Mouse (Mus musculus): ENCODE data around the gene H2-T23. TPM values are rescaled to one million over a fixed set of nuclear protein-coding genes. Genes with fewer than 3 reads are reported as not detected.
"Not testable (repeated sequence)": the region's sequence is repeated elsewhere in the genome, so short reads cannot be mapped to it uniquely, and the experiment has no call there.

H2-T23 gene
- polyA plus RNA-seq, 1 experiment from 2014 or later, result 5.7 TPM

DNA sequence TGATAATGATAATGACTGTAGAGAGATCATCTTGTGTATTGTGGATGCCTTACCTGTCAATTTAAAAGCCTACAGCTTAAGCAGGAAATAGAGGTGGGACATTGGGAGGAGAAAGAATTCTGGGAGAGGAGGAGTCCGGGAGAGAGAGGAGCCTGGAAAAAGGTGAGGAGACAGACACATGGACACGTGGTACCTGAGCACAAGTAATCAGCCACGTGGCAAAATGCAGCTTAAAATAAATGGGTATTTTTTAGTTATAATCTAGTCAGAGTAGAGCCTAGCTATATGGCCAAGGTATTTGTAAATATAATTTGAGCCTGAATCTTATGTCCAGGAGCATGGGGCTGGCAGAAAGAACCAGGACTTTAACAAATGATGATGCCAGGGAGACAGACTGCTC, 13.1 kb downstream of the H2-T23 start:
- DNase-seq (ENCODE audit: low spot score), result no peak
- H3K9ac ChIP-seq (ENCODE audit: low read length), result no peak overlapping the region
- peaks cover 11% of the 10 kb centered on the region; the same call in 1 of the 2 replicates for H3K4me1 ChIP-seq (replicated peaks; ENCODE audit: control insufficient read depth, insufficient read depth, low read length)
- H3K27ac ChIP-seq (ENCODE audit: low read depth), result no peak overlapping the region
- H3K4me2 ChIP-seq (ENCODE audit: low read length), result no peak overlapping the region
- H3K36me3 ChIP-seq (ENCODE audit: control insufficient read depth, insufficient read depth, low read length), result no peaks in the 10 kb centered on the region
- H3K9me3 ChIP-seq (ENCODE audit: control insufficient read depth, low read length), result no peaks in the 10 kb centered on the region
- 63% methylated on average over 3 of the region's 3 CpGs for WGBS
- no peak overlapping the region for H3K4me3 ChIP-seq (ENCODE audit: low read depth, low read length)
- no peak for ATAC-seq (replicated peaks; ENCODE audit: low FRiP score, low TSS enrichment, low read depth)
- no peaks in the 10 kb centered on the region for H3K27me3 ChIP-seq (replicated peaks; ENCODE audit: control insufficient read depth, insufficient read depth, low read length)

DNA sequence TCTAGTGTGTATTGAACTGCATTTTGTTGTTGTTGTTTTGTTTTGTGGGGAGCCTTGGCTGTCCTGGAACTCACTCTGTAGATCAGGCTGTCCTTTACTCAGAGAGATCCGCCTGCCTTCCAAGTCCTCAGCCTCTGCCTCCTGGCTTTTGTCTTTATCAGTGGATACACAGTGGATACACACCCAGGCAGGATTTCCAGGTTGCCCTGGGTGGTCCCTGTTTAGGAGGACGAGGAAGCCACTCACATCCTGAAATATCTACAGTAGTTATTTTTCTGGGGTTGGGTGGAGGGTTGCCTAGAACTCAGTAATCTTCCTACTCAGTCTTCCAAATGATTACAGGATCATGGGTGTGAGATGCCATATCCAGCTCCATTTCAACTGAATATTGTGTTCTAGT, 13.7 kb downstream of the H2-T23 start:
- no peak for ATAC-seq (replicated peaks; ENCODE audit: low FRiP score, low TSS enrichment, low read depth)
- Histone ChIP-seq H3K36me3 (ENCODE audit: control insufficient read depth, insufficient read depth, low read length) (0 out of 2 replicates have a peak, but pooled peaks cover 5% of the 10 kb centered on the region), H3K4me1 (replicated peaks; ENCODE audit: control insufficient read depth, insufficient read depth, low read length) (peaks cover 8% of the 10 kb centered on the region; the same call in 1 of the 2 replicates), H3K4me3 (ENCODE audit: low read depth, low read length) (no peak overlapping the region), H3K9me3 (ENCODE audit: control insufficient read depth, low read length) (no peaks in the 10 kb centered on the region), H3K4me2 (ENCODE audit: low read length) (no peak overlapping the region), H3K27me3 (replicated peaks; ENCODE audit: control insufficient read depth, insufficient read depth, low read length) (no peaks in the 10 kb centered on the region), H3K27ac (ENCODE audit: low read depth) (no peak overlapping the region), H3K9ac (ENCODE audit: low read length) (no peak overlapping the region)
- WGBS, result 68% methylated on average over 2 of the region's 2 CpGs
- DNase-seq (ENCODE audit: low spot score), result no peak

DNA sequence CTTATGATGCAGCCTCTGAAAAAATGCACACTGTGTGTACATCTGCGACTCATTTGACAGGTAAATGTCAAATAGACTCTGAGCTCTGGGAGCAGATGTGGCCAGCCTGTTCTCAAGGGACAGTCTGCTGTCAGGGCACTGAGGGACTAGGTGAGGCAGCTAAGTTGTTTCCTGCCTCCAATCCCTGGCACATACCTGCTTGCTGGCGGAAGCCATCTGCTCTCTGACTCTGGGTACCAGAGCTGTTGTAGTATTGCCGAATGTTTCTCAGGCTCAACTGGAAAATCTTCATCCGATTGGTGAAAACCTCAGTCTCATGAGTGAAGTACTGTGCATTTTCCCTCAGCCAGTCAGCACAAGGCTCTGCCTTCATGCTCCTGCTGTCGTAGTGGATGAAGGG, 15.6 kb downstream of the H2-T23 start:
- H3K4me1 ChIP-seq (replicated peaks; ENCODE audit: control insufficient read depth, insufficient read depth, low read length), result 0 out of 2 replicates have a peak, but pooled peaks cover 2% of the 10 kb centered on the region
- ATAC-seq (replicated peaks; ENCODE audit: low FRiP score, low TSS enrichment, low read depth), result no peak
- WGBS, result 86% methylated on average over 5 of the region's 5 CpGs

DNA sequence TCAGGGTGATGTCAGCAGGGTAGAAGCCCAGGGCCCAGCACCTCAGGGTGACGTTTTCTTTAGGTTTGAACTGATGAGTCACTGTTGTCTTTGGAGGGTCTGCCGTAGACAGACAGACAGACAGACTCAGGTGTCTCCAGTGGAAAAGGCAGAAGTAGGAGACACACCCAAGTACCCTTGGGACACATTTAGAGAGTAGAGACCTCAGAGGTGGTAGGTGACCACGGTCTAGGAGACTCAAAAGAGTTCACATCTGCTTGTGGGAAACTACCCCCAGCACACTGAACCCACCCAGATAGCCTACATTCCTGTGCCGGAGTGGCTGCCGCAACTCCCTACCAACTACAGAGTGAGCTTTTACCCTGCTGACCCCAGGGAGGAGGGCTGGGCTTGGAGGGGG, 17.7 kb downstream of the H2-T23 start:
- Histone ChIP-seq H3K36me3 (ENCODE audit: control insufficient read depth, insufficient read depth, low read length) (0 out of 2 replicates have a peak, but pooled peaks cover 5% of the 10 kb centered on the region), H3K9ac (ENCODE audit: low read length) (no peak overlapping the region), H3K27me3 (replicated peaks; ENCODE audit: control insufficient read depth, insufficient read depth, low read length) (no peaks in the 10 kb centered on the region), H3K4me3 (ENCODE audit: low read depth, low read length) (no peak overlapping the region), H3K9me3 (ENCODE audit: control insufficient read depth, low read length) (no peaks in the 10 kb centered on the region), H3K4me1 (replicated peaks; ENCODE audit: control insufficient read depth, insufficient read depth, low read length) (no peaks in the 10 kb centered on the region), H3K27ac (ENCODE audit: low read depth) (no peak overlapping the region), H3K4me2 (ENCODE audit: low read length) (no peak overlapping the region)
- WGBS, result 89% methylated on average over 5 of the region's 5 CpGs
- DNase-seq (ENCODE audit: low spot score), result no peak
- ATAC-seq (replicated peaks; ENCODE audit: low FRiP score, low TSS enrichment, low read depth), result no peak

More for the DNA sequence above, 15.6 kb downstream of the H2-T23 start:
- no peaks in the 10 kb centered on the region for H3K9me3 ChIP-seq (ENCODE audit: control insufficient read depth, low read length)
- no peak overlapping the region for H3K4me2 ChIP-seq (ENCODE audit: low read length)
- no peak overlapping the region for H3K27ac ChIP-seq (ENCODE audit: low read depth)
- H3K4me3 ChIP-seq (ENCODE audit: low read depth, low read length), result no peak overlapping the region
- DNase-seq (ENCODE audit: low spot score), result no peak
- no peak overlapping the region for H3K9ac ChIP-seq (ENCODE audit: low read length)
- 0 out of 2 replicates have a peak, but pooled peaks cover 5% of the 10 kb centered on the region for H3K36me3 ChIP-seq (ENCODE audit: control insufficient read depth, insufficient read depth, low read length)
- no peaks in the 10 kb centered on the region for H3K27me3 ChIP-seq (replicated peaks; ENCODE audit: control insufficient read depth, insufficient read depth, low read length)

DNA sequence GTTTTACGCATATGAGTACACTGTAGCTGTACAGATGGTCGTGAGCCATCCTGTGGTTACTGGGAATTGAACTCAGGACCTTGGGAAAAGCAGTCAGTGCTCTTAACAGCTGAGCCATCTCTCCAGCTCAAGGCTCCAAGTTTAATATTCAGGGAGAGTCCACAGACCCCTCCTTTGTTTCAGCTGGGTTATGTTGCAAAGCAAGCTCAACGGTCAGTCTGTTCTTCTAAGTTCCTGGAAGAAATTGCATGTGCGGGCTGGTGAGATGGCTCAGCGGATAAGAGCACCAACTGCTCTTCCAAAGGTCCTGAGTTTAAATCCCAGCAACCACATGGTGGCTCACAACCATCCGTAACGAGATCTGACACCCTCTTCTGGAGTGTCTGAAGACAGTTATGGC, 28.2 kb downstream of the H2-T23 start:
- not testable (repeated sequence) for ATAC-seq (replicated peaks; ENCODE audit: low FRiP score, low TSS enrichment, low read depth); H3K4me2 ChIP-seq (ENCODE audit: low read length); DNase-seq (ENCODE audit: low spot score); H3K27ac ChIP-seq (ENCODE audit: low read depth); H3K27me3 ChIP-seq (replicated peaks; ENCODE audit: control insufficient read depth, insufficient read depth, low read length); H3K9ac ChIP-seq (ENCODE audit: low read length); H3K4me3 ChIP-seq (ENCODE audit: low read depth, low read length); H3K9me3 ChIP-seq (ENCODE audit: control insufficient read depth, low read length); H3K4me1 ChIP-seq (replicated peaks; ENCODE audit: control insufficient read depth, insufficient read depth, low read length); H3K36me3 ChIP-seq (ENCODE audit: control insufficient read depth, insufficient read depth, low read length)
- WGBS, result 88% methylated on average over 7 of the region's 7 CpGs

DNA sequence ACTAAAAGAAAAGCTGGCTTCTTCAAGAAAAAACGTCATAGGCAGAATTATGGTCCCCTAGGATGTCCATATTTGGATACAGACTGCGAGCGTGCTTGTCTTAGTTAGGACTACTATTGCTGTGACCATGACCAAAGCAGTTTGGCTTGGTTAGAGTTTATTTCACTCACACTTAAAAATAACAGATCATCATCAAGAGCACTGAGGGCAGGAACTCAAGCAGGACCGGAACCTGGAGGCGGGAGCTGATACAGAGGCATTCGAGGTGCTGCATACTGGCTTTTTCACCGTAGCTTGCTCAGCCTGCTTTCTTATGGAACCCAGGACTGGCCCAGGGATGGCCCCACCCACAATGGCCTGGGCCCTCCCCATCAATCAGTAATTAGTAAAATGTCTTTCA, 29.3 kb downstream of the H2-T23 start:
- no peaks in the 10 kb centered on the region for H3K27me3 ChIP-seq (replicated peaks; ENCODE audit: control insufficient read depth, insufficient read depth, low read length)
- no peak overlapping the region for H3K27ac ChIP-seq (ENCODE audit: low read depth)
- WGBS, result 94% methylated on average over 7 of the region's 7 CpGs
- ATAC-seq (replicated peaks; ENCODE audit: low FRiP score, low TSS enrichment, low read depth) (no peak), DNase-seq (ENCODE audit: low spot score) (no peak)
- H3K36me3 ChIP-seq (ENCODE audit: control insufficient read depth, insufficient read depth, low read length), result no peaks in the 10 kb centered on the region
- H3K4me3 ChIP-seq (ENCODE audit: low read depth, low read length), result no peak overlapping the region
- H3K9me3 ChIP-seq (ENCODE audit: control insufficient read depth, low read length), result 0 out of 2 replicates have a peak, but pooled peaks cover 3% of the 10 kb centered on the region
- no peaks in the 10 kb centered on the region for H3K4me1 ChIP-seq (replicated peaks; ENCODE audit: control insufficient read depth, insufficient read depth, low read length)
- no peak overlapping the region for H3K4me2 ChIP-seq (ENCODE audit: low read length)
- no peak overlapping the region for H3K9ac ChIP-seq (ENCODE audit: low read length)

DNA sequence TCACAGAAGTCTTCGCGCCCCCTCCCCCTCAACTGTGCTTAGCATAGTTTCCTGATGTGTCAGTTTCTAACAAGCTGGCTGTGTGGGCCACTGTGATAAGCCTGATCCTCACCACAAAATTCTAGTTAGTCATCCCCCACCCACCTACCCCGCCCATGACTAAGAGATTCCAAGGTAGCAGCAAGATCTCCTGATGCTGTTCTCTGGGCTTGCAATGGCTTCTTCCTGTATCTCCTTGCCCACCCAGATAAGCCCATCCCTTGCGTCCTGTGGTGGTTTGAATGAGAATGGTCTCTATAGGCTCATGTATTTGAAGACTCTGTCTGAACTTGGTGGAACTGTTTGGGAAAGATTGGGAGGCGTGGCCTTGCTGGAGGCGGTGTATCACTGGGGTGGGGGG, 30.7 kb downstream of the H2-T23 start:
- Histone ChIP-seq H3K27me3 (replicated peaks; ENCODE audit: control insufficient read depth, insufficient read depth, low read length) (no peaks in the 10 kb centered on the region), H3K27ac (ENCODE audit: low read depth) (no peak overlapping the region), H3K36me3 (ENCODE audit: control insufficient read depth, insufficient read depth, low read length) (no peaks in the 10 kb centered on the region), H3K9ac (ENCODE audit: low read length) (no peak overlapping the region), H3K4me3 (ENCODE audit: low read depth, low read length) (no peak overlapping the region), H3K4me1 (replicated peaks; ENCODE audit: control insufficient read depth, insufficient read depth, low read length) (no peaks in the 10 kb centered on the region; the same call in 1 of the 2 replicates), H3K4me2 (ENCODE audit: low read length) (no peak overlapping the region), H3K9me3 (ENCODE audit: control insufficient read depth, low read length) (0 out of 2 replicates have a peak, but pooled peaks cover 3% of the 10 kb centered on the region)
- 90% methylated on average over 6 of the region's 6 CpGs for WGBS
- ATAC-seq (replicated peaks; ENCODE audit: low FRiP score, low TSS enrichment, low read depth) (no peak), DNase-seq (ENCODE audit: low spot score) (no peak)

DNA sequence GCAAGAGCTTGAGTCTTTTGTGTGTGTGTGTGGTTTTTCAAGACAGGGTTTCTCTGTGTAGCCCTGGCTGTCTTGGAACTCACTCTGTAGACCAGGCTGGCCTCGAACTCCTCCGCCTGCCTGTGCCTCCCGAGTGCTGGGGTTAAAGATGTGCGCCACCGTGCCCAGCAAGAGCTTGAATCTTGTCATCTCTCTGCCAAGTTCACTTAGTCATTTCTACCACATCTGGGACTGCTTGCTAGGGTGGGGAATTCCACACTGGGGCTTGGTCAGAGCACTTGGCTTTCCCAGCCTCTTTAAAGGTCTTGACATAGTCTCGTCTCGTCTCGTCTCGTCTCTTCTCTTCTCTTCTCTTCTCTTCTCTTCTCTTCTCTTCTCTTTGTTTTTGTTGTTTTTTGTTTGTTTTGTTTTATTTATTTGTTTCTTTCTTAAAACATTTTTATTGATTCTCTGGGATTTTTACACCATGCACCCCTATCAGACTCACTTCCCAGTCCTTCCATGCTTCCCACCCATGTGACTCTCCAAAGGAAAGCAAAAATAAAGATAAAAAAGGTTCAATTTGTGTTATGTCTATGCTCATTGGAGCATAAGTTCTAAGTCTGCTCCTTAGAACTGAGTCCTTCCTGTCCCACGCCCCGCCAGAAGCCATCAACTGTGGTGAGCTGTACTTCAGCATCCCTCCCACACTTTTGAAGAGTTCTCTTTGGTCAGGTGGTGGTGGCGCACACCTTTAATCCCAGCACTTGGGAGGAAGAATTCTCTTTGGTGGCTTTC, 31.3 kb downstream of the H2-T23 start:
- no peak overlapping the region for H3K4me2 ChIP-seq (ENCODE audit: low read length)
- no peaks in the 10 kb centered on the region for H3K27me3 ChIP-seq (replicated peaks; ENCODE audit: control insufficient read depth, insufficient read depth, low read length)
- DNase-seq (ENCODE audit: low spot score) (no peak), ATAC-seq (replicated peaks; ENCODE audit: low FRiP score, low TSS enrichment, low read depth) (no peak)
- WGBS, result 90% methylated on average over 12 of the region's 12 CpGs
- H3K9ac ChIP-seq (ENCODE audit: low read length), result no peak overlapping the region
- H3K4me3 ChIP-seq (ENCODE audit: low read depth, low read length), result no peak overlapping the region
- no peaks in the 10 kb centered on the region for H3K36me3 ChIP-seq (ENCODE audit: control insufficient read depth, insufficient read depth, low read length)
- no peaks in the 10 kb centered on the region; the same call in 1 of the 2 replicates for H3K4me1 ChIP-seq (replicated peaks; ENCODE audit: control insufficient read depth, insufficient read depth, low read length)
- H3K9me3 ChIP-seq (ENCODE audit: control insufficient read depth, low read length), result no peaks in the 10 kb centered on the region
- H3K27ac ChIP-seq (ENCODE audit: low read depth), result no peak overlapping the region

DNA sequence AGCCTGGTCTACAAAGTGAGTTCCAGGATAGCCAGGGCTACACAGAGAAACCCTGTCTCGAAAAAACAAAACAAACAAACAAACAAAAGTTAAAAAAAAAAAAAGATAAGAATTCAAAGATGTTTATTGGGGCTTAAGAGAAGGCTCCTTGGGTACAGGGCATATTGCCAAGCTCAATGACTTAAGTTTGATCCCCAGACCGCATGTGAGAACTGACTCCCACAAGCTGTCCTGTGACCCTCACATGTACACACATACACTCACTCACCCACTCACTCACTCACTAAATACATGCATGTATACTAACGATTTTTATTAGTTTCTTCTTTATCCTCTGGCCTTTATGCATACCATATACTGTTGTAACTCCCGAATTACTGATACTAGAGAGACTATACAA, 32.3 kb downstream of the H2-T23 start:
- no peak overlapping the region for H3K4me2 ChIP-seq (ENCODE audit: low read length)
- no peak overlapping the region for H3K27ac ChIP-seq (ENCODE audit: low read depth)
- no peak for DNase-seq (ENCODE audit: low spot score)
- no peaks in the 10 kb centered on the region for H3K9me3 ChIP-seq (ENCODE audit: control insufficient read depth, low read length)
- H3K4me1 ChIP-seq (replicated peaks; ENCODE audit: control insufficient read depth, insufficient read depth, low read length), result peaks cover 3% of the 10 kb centered on the region
- no peak overlapping the region for H3K4me3 ChIP-seq (ENCODE audit: low read depth, low read length)
- H3K36me3 ChIP-seq (ENCODE audit: control insufficient read depth, insufficient read depth, low read length), result no peaks in the 10 kb centered on the region
- H3K27me3 ChIP-seq (replicated peaks; ENCODE audit: control insufficient read depth, insufficient read depth, low read length), result no peaks in the 10 kb centered on the region
- H3K9ac ChIP-seq (ENCODE audit: low read length), result no peak overlapping the region
- no peak for ATAC-seq (replicated peaks; ENCODE audit: low FRiP score, low TSS enrichment, low read depth)
- 69% methylated on average over 4 of the region's 4 CpGs for WGBS

All from intestine, embryonic 14.5 days (tissue).